Mouse (Mus musculus) neural tube, postnatal 0 days (tissue): ENCODE results near the gene Tmem242. TPM values are rescaled to one million over a fixed set of nuclear protein-coding genes. Genes with fewer than 3 reads are reported as not detected.

ENCODE experiments used
- microRNA-seq: library from miRNA; unstranded; fragments of <30 nt; microRNA quantifications from one replicate; pipeline ENCODE4, GENCODE M21; 2016
- polyA plus RNA-seq: library from polyadenylated mRNA; unstranded; fragments of >200 nt; fragmentation: Nextera tagmentation; extraction: Ambion mirVana; gene quantifications from 2 replicates; pipeline ENCODE4 v1.2.1, GENCODE M21; 2015

Gene Tmem242
- polyA plus RNA-seq = 122 and 126 TPM in 2 replicates

DNA sequence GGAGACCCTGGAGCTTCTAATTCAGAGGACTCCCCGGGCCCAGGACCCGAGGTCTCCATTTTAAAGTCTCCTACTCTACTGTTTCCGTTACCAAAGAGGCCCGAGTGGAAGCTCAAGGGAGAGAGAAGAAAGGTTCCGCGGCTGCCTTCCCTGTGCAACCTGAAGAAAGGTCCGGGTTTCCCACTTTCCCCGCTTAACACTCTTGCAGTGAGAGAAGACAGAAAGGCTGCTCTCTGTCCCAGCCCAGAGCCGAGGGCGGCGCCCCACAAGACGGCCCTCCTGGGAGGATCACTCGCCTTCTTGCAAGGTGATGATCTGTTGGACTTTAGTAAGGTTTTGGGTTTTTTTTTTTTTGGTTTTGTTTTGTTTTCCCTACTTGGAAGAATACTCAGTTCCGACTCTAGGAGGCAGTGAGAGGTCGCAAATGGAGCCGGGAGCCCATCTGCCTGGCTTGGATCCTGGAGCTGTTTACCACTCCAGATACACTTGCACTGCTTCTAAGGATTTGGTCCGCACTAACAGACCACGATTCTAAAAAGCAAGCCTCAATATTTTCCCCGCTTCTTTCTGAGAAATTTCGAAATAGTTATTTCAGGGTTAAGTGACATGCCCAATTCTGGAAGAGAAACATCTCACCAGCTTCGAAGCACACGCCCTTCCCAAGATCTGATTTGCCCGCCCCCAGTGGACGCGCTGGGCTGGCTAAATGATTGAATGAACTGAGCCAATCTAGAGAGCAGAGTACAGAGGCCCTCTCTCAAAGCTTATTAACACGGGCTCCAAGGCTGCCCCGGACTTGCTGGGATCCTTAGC, at the start of gene Tmem242:
Gene Tmem242, minus strand, starts transcription at position 101 of the 813 bp plus-strand sequence.

DNA sequence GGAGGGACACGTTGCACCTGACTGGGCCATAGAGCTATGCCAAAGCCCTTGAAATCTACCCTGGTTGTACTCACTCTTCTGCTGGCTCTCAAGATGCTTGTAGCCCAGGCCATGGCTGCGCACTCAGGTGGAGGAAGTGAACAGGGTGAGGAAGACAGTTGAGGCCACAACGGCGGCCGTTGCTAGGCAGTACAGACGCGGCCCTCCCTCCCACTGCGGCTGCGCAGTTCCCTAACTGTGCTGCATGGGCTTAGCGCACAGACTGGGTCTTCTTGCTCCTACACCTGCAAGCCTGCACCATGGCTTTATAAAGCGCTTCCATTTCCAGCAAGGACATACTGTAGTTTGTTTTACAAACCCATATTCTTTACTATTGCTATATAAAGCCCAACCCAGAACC, 21.5 kb downstream of the Tmem242 start, which contains the start of gene Ldhal6b:
Gene Ldhal6b, minus strand, starts transcription at position 223 of the 400 bp plus-strand sequence.

Small RNA genes lying within 50 kb of the gene (microRNA-seq; reads per million reads assigned to microRNA genes)
- not detected for gene Gm22475

Other genes starting within 250 kb of the Tmem242 start
- not detected in 2 replicates for gene Ldhal6b, start 21.5 kb downstream of the Tmem242 start, polyA plus RNA-seq
- 13.4 and 15.3 TPM in 2 replicates for gene Zdhhc14, start 52.3 kb upstream of the Tmem242 start, polyA plus RNA-seq